Mouse (Mus musculus) left cerebral cortex, postnatal 10 days (tissue): ENCODE data around the gene Lmnb2. TPM values are rescaled to one million over a fixed set of nuclear protein-coding genes. Genes with fewer than 3 reads are reported as not detected.

Experiments used
- DNase-seq, 2 experiments: peaks; one replicate each; pipeline ENCODE4 v3.0.0; 2021 to 2022; ENCODE audit warnings: low spot score in 2 of 2, mixed read lengths in 1 of 2; ENCODE audit errors: extremely low spot score in 1 of 2
- intact Hi-C: fragments of 180-260 bp; cut with DNase I; formaldehyde crosslinking; loops from one replicate; pipeline ENCODE4 v1.15.1; 2025
- total RNA-seq, 2 experiments: library from RNA; stranded (reverse); gene quantifications; 2 replicates each; pipeline ENCODE4 v1.2.3; 2021

The Lmnb2 gene
- total RNA-seq, 2 experiments from 2014 or later: 20.4 to 21.3 TPM

- DNase-seq: peak in 1 of 2 experiments; percentile 68
- intact Hi-C loops: no loop called here
Measured at GRCm38 (mm10) chr10:80932206-80932605, 14.2 kb upstream of the Lmnb2 start.

GRCm38 (mm10) chr10:80931695-80932094, 13.7 kb upstream of the Lmnb2 start:
- intact Hi-C loops: no loop called here
- DNase-seq: peak in 1 of 2 experiments; percentile 70

GRCm38 (mm10) chr10:80931153-80931671, 13.2 kb upstream of the Lmnb2 start:
- intact Hi-C loops: no loop called here
- DNase-seq: no peak

- intact Hi-C loops: no loop called here
- peak in 1 of 2 experiments; percentile 73 for DNase-seq
Measured at GRCm38 (mm10) chr10:80930361-80931152, 12.5 kb upstream of the Lmnb2 start.

- peak; percentile 99 for DNase-seq
- intact Hi-C loops: loop anchor here (2.0 to 5.0 kb wide), 2 partner anchors 58 to 67 kb away; no protein-coding TSS in a partner anchor
Measured at GRCm38 (mm10) chr10:80929299-80930226, 11.5 kb upstream of the Lmnb2 start, which contains the start of gene Gadd45b. TSS of gene Gadd45b (plus strand) at chr10:80930073.

- intact Hi-C loops: loop anchor here (2.0 to 5.0 kb wide), 2 partner anchors 59 to 68 kb away; no protein-coding TSS in a partner anchor
- peak; percentile 93 to 95 for DNase-seq
Measured at GRCm38 (mm10) chr10:80928586-80929298, 10.7 kb upstream of the Lmnb2 start.

- intact Hi-C loops: loop anchor here (5.0 kb wide), 1 partner anchor 62 kb away; no protein-coding TSS in a partner anchor
- no peak for DNase-seq
Measured at GRCm38 (mm10) chr10:80925472-80925871, 7.4 kb upstream of the Lmnb2 start.

GRCm38 (mm10) chr10:80921923-80922322, 3.9 kb upstream of the Lmnb2 start:
- intact Hi-C loops: no loop called here
- peak in 1 of 2 experiments; percentile 69 for DNase-seq

GRCm38 (mm10) chr10:80917336-80917778, 688 bp downstream of the Lmnb2 start:
- DNase-seq: no peak
- intact Hi-C loops: no loop called here

- no peak for DNase-seq
- intact Hi-C loops: no loop called here
Measured at GRCm38 (mm10) chr10:80915736-80916135, 2.3 kb downstream of the Lmnb2 start.

- no peak for DNase-seq
- intact Hi-C loops: no loop called here
Measured at GRCm38 (mm10) chr10:80915260-80915659, 2.8 kb downstream of the Lmnb2 start.

GRCm38 (mm10) chr10:80914253-80914656, 3.8 kb downstream of the Lmnb2 start:
- no peak for DNase-seq
- intact Hi-C loops: no loop called here

GRCm38 (mm10) chr10:80913364-80914011, 4.6 kb downstream of the Lmnb2 start:
- no peak for DNase-seq
- intact Hi-C loops: no loop called here

- DNase-seq: no peak
- intact Hi-C loops: no loop called here
Measured at GRCm38 (mm10) chr10:80911891-80912290, 6.2 kb downstream of the Lmnb2 start.

GRCm38 (mm10) chr10:80911354-80911753, 6.7 kb downstream of the Lmnb2 start:
- no peak for DNase-seq
- intact Hi-C loops: no loop called here

- intact Hi-C loops: no loop called here
- DNase-seq: no peak
Measured at GRCm38 (mm10) chr10:80909375-80910162, 8.5 kb downstream of the Lmnb2 start.

- intact Hi-C loops: no loop called here
- DNase-seq: no peak
Measured at GRCm38 (mm10) chr10:80904709-80905108, 13.3 kb downstream of the Lmnb2 start.
